Mouse (Mus musculus) forebrain, embryonic 10.5 days (tissue): Measurements from ENCODE around the gene Pibf1. TPM values are rescaled to one million over a fixed set of nuclear protein-coding genes. Genes with fewer than 3 reads are reported as not detected.
A peak's percentile ranks its signal among the peaks of the same experiment; 100 is the strongest.

Experiments used
- DNase-seq: peaks from one replicate; pipeline ENCODE4 v3.0.0-alpha.2; 2017; ENCODE audit warnings: low spot score; ENCODE audit errors: extremely low spot score
- H3K27ac ChIP-seq: fragments of 300-500 bp; sonication (generic); 2 replicates; pipeline ENCODE4 v1.5.1; 2016; ENCODE audit warnings: mild to moderate bottlenecking
- H3K27me3 ChIP-seq: fragments of 300-500 bp; sonication (generic); 2 replicates; pipeline ENCODE4 v1.6.1; 2016; ENCODE audit warnings: mild to moderate bottlenecking; ENCODE audit not compliant: poor library complexity, severe bottlenecking
- H3K36me3 ChIP-seq: fragments of 300-500 bp; sonication (generic); replicated peaks from 2 replicates; pipeline ENCODE4 v1.6.1; 2016; ENCODE audit warnings: mild to moderate bottlenecking, moderate library complexity
- H3K4me1 ChIP-seq: fragments of 300-500 bp; sonication (generic); 2 replicates; pipeline ENCODE4 v1.6.1; 2016
- H3K4me3 ChIP-seq: fragments of 300-500 bp; sonication (generic); 2 replicates; pipeline ENCODE4 v1.5.1; 2016; ENCODE audit warnings: mild to moderate bottlenecking, moderate library complexity
- H3K9me3 ChIP-seq: fragments of 300-500 bp; sonication (generic); 2 replicates; pipeline ENCODE4 v1.6.1; 2016; ENCODE audit warnings: mild to moderate bottlenecking, moderate library complexity
- WGBS: fragments of 180-500 bp; shearing (Covaris S2); methylation state at CpG from one replicate; pipeline ENCODE4 v1.1.7; 2016; 5-methylcytosine and 5-hydroxymethylcytosine counted together
- polyA plus RNA-seq: library from polyadenylated mRNA; unstranded; fragments of >200 nt; fragmentation: Nextera tagmentation; extraction: Ambion mirVana; gene quantifications from 2 replicates; pipeline ENCODE4 v1.2.1, GENCODE M21; 2016

The Pibf1 gene
- polyA plus RNA-seq, 1 experiment from 2014 or later: 22.1 TPM

GRCm38 (mm10) chr14:99117576-99117975, 18.4 kb downstream of the Pibf1 start:
- Histone ChIP-seq H3K27ac (no peak overlapping the region), H3K27me3 (no peaks in the 10 kb centered on the region), H3K9me3 (no peaks in the 10 kb centered on the region), H3K4me1 (no peaks in the 10 kb centered on the region), H3K4me3 (no peak overlapping the region), H3K36me3 (peaks cover 57% of the 10 kb centered on the region)
- no peak for DNase-seq
- WGBS: 84% methylated on average over 4 of the region's 4 CpGs

DNA sequence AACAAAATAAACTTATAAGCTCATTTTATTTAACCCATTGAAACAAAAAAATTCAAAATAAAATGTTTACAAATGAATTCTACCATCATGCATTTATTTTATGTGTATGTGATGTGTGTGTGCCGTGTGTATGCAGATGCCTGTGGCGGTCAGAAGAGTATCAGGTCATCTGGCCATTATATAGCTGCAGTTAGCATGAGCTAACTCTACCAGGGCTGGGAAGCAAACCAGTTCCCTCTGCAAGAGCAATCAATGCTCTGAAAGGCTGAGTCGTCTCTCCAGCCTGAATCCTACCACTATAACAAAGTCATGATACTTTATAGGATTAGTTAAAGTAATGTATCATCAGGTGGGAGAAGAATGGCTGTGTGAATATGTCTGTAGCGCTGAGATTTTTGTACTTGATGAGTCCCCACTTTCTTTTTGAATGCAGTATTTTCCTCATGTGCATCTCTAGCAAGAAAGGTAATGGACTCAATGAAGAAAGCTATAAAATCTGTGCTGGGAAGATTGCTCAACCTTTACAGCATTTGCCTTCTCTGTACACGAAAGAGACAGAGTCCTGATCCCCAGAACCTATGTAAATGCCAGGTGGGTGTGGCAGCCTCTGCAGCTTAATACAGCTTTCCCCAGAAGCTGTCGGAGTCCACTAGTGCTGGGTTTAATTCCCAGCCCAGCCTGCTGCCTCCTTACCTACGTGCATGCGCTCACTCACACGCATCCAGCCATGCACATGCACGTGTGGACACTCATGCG, 22.5 kb downstream of the Pibf1 start:
- Histone ChIP-seq H3K27me3 (no peaks in the 10 kb centered on the region), H3K4me3 (no peak overlapping the region), H3K36me3 (peaks cover 30% of the 10 kb centered on the region), H3K9me3 (no peaks in the 10 kb centered on the region), H3K4me1 (no peaks in the 10 kb centered on the region), H3K27ac (no peak overlapping the region)
- 93% methylated on average over 11 of the region's 11 CpGs for WGBS
- no peak for DNase-seq

DNA sequence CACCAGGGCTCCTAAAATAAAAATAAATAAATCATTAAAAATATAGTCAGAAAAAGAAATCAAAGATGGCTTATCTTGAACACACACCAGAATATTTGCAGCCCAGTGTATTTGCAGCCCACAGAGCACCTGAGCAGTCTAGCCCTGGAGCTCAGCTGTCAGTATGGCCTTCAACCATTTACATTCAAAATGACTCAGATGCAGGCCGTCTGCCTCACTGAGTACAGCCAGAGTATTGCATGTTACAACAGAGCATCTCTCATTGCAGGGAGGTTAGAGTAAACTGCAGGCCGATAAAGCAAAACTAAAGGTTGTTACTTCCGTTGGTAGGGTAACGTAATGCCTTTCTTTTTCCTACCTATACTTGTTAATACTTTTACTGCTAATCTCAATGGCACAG, 24.9 kb downstream of the Pibf1 start:
- H3K36me3 ChIP-seq: peaks cover 22% of the 10 kb centered on the region
- no peak overlapping the region for H3K27ac ChIP-seq
- DNase-seq: no peak
- no peak overlapping the region for H3K4me3 ChIP-seq
- H3K27me3 ChIP-seq: no peaks in the 10 kb centered on the region
- no peaks in the 10 kb centered on the region for H3K9me3 ChIP-seq
- no peaks in the 10 kb centered on the region for H3K4me1 ChIP-seq
- 96% methylated on average over 4 of the region's 4 CpGs for WGBS

DNA sequence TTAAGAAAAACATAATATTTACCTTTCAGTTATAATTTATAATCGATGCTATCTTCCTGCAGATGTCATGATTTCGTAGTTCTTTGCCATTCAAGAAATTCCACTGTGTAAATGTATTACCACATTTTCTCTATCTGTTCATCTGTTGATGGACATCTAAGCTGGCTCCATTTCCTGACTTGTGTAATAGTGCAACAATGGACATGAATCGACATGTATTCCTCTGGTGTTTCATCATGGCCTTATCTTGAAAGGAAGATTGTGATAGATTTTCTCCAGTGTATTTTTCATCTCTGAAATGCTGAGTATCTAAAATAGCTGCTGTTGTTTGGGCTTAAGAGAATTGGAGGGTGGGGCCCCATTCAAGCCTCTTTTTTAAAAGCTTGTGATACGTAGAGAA, 27.5 kb downstream of the Pibf1 start:
- Histone ChIP-seq H3K36me3 (peaks cover 29% of the 10 kb centered on the region), H3K27ac (no peak overlapping the region), H3K4me3 (no peak overlapping the region), H3K4me1 (no peaks in the 10 kb centered on the region), H3K27me3 (no peaks in the 10 kb centered on the region), H3K9me3 (no peaks in the 10 kb centered on the region)
- no peak for DNase-seq
- 93% methylated on average over 4 of the region's 4 CpGs for WGBS

DNA sequence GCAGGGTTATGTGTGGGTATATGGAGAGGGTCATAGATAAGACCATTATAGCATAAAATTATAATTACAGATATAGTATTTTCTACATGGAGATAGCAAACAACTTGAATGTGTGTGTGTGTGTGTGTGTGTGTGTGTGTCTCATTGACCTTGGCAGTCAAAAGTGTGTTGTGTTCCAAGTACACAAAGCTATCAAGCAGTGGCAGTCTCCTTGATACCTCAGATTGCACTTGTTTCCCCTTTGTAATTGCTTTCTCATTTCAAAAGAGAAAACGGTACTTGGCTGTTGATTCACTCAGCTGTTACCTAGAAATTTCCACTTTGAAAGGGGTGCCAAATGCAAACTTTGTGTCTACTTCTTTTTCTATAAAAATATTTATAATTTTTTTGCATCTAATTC, 28.3 kb downstream of the Pibf1 start:
- H3K4me1 ChIP-seq: no peaks in the 10 kb centered on the region

GRCm38 (mm10) chr14:99129050-99129449, 29.8 kb downstream of the Pibf1 start:
- no peak for DNase-seq
- peaks cover 27% of the 10 kb centered on the region for H3K36me3 ChIP-seq
- no peak overlapping the region for H3K4me3 ChIP-seq
- no peaks in the 10 kb centered on the region for H3K27me3 ChIP-seq
- H3K9me3 ChIP-seq: no peaks in the 10 kb centered on the region
- H3K4me1 ChIP-seq: no peaks in the 10 kb centered on the region
- no peak overlapping the region for H3K27ac ChIP-seq
- WGBS: 90% methylated on average over 2 of the region's 2 CpGs

More for the DNA sequence above, 28.3 kb downstream of the Pibf1 start:
- Histone ChIP-seq H3K9me3 (no peaks in the 10 kb centered on the region), H3K4me3 (no peak overlapping the region), H3K36me3 (peaks cover 23% of the 10 kb centered on the region), H3K27me3 (no peaks in the 10 kb centered on the region), H3K27ac (no peak overlapping the region)
- no peak for DNase-seq
- 94% methylated on average over 1 of the region's 1 CpGs for WGBS

DNA sequence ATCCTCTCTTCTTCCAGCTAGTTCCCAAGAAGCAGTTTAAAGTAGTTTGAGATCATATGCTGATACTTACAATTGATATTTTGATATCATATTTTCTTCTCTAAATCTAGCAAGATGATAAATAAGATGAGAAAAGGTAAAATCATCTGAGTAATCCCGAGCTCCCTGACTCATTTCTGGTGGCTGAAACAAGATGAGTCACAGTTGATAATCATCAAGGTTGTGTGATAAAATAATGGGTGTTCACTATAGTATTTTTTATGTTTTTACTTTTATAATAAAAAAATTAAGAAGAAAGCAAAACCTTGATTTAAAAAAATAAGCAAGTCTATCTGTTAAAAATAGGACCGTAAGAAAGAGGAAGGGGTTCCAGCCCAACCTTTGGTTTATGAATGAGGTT, 34.8 kb downstream of the Pibf1 start:
- H3K4me1 ChIP-seq: no peaks in the 10 kb centered on the region
- H3K4me3 ChIP-seq: no peak overlapping the region
- no peak overlapping the region for H3K27ac ChIP-seq
- H3K9me3 ChIP-seq: no peaks in the 10 kb centered on the region
- DNase-seq: no peak
- 94% methylated on average over 2 of the region's 2 CpGs for WGBS
- H3K27me3 ChIP-seq: no peaks in the 10 kb centered on the region
- peaks cover 43% of the 10 kb centered on the region for H3K36me3 ChIP-seq

DNA sequence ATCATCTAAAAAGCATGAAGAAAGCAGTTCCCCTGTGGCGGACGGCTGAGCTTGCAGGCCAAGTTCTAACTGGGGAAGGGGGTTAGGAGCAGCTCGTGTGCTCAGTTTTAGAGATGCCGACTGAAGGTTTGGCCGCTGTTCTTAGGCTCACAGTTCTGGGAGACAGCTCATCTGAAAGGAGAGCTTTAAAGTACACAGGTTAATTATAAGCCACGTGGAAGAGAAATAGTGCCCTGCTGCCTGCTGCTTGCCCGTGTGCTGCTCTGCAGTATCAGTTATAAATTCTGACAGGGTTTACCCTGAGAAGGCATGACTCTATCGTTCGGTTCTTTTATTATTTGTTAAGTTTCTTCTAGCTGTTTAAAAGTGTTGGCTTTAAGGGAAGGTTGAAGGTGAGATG, 36.5 kb downstream of the Pibf1 start:
- H3K4me1 ChIP-seq: no peaks in the 10 kb centered on the region
- WGBS: 96% methylated on average over 9 of the region's 9 CpGs

GRCm38 (mm10) chr14:99136297-99136696, 37.1 kb downstream of the Pibf1 start:
- H3K9me3 ChIP-seq: no peaks in the 10 kb centered on the region
- H3K27me3 ChIP-seq: no peaks in the 10 kb centered on the region
- H3K36me3 ChIP-seq: peaks cover 41% of the 10 kb centered on the region
- DNase-seq: no peak
- 95% methylated on average over 16 of the region's 16 CpGs for WGBS
- H3K4me3 ChIP-seq: no peak overlapping the region
- no peak overlapping the region for H3K27ac ChIP-seq
- H3K4me1 ChIP-seq: no peaks in the 10 kb centered on the region

More for the DNA sequence above, 36.5 kb downstream of the Pibf1 start:
- H3K36me3 ChIP-seq: peaks cover 46% of the 10 kb centered on the region
- no peaks in the 10 kb centered on the region for H3K27me3 ChIP-seq
- no peak overlapping the region for H3K4me3 ChIP-seq
- no peaks in the 10 kb centered on the region for H3K9me3 ChIP-seq
- no peak overlapping the region for H3K27ac ChIP-seq
- no peak for DNase-seq

GRCm38 (mm10) chr14:99140036-99140435, 40.8 kb downstream of the Pibf1 start:
- H3K9me3 ChIP-seq: no peaks in the 10 kb centered on the region
- WGBS: 93% methylated on average over 2 of the region's 2 CpGs
- H3K27ac ChIP-seq: no peak overlapping the region
- DNase-seq: no peak
- H3K27me3 ChIP-seq: no peaks in the 10 kb centered on the region
- H3K36me3 ChIP-seq: peaks cover 38% of the 10 kb centered on the region
- H3K4me1 ChIP-seq: no peaks in the 10 kb centered on the region
- H3K4me3 ChIP-seq: no peak overlapping the region

GRCm38 (mm10) chr14:99141786-99142633, 42.8 kb downstream of the Pibf1 start:
- Histone ChIP-seq H3K4me1 (peaks cover 1% of the 10 kb centered on the region; the same call in 1 of the 2 replicates), H3K36me3 (peaks cover 25% of the 10 kb centered on the region), H3K9me3 (no peaks in the 10 kb centered on the region), H3K4me3 (no peak overlapping the region), H3K27me3 (no peaks in the 10 kb centered on the region), H3K27ac (no peak overlapping the region)
- 22% methylated on average over 15 of the region's 15 CpGs for WGBS
- DNase-seq: peak; percentile 80

DNA sequence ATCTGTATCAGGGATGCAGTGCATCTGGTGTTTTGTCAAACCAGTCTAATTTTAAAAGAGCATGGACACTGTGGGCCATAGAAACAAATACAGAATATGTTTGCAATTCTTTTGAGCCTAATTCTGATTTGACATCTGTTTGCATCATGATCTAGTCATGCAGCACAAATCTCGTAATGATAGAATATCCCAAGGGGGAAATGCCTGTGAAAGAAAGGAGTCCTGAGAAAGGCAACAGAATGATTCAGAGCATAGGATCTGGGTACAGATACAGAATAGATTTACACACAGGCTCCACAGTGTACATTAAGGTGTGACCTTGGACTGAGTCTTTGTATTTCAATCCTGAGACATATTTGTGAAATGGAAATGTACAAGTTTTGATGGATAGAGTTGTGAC, 47.6 kb downstream of the Pibf1 start:
- no peaks in the 10 kb centered on the region for H3K9me3 ChIP-seq
- no peaks in the 10 kb centered on the region for H3K27me3 ChIP-seq
- no peak overlapping the region for H3K4me3 ChIP-seq
- 79% methylated on average over 1 of the region's 1 CpGs for WGBS
- DNase-seq: no peak
- peaks cover 29% of the 10 kb centered on the region for H3K36me3 ChIP-seq
- peaks cover 8% of the 10 kb centered on the region for H3K4me1 ChIP-seq
- H3K27ac ChIP-seq: no peak overlapping the region

DNA sequence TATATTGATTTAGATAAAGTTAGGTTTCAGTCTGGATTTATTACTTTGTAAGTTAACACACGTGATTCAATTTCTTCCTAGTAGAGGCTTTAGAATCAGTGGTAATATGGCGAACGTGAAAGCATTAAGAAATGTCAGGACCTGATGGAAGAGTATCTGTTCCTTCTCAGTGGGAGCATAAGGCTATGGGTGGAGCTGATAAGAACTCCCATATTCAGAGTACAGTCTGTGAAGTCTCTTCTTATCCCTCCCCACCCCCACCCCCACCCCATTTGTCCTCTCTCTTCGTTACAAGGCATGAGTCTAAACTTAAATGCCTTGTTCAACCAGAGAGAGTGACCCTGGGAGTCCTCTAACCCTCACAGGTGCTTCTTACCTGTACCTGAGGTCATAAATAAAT, 53.5 kb downstream of the Pibf1 start:
- Histone ChIP-seq H3K27ac (no peak overlapping the region), H3K4me3 (no peak overlapping the region), H3K36me3 (peaks cover 53% of the 10 kb centered on the region), H3K27me3 (no peaks in the 10 kb centered on the region), H3K9me3 (no peaks in the 10 kb centered on the region), H3K4me1 (no peaks in the 10 kb centered on the region; the same call in 1 of the 2 replicates)
- 95% methylated on average over 4 of the region's 4 CpGs for WGBS
- DNase-seq: no peak
